In genomic region chr10:30370542-30370941, GRCm38 (mm10) we compare ENCODE assay signal across 23 mouse cellular contexts.
DNase-seq lines count a peak whose midpoint lies in the region; ATAC-seq and TF ChIP-seq lines count a peak whose summit lies in the region.
"Had no signal": no experiment of that assay in that cellular context is flagged by ENCODE, and none has a peak within 500 bp of the region (broad histone marks: within the 10 kb centered on the region; RNA-seq: fewer than 3 reads in every experiment).

No protein-coding gene starts in this region.

- peak overlapping the region; percentile 57 for H3K27ac ChIP-seq in ES-Bruce4 (ENCODE audit: insufficient read depth, low read length)
- no peak overlapping the region for H3K27ac ChIP-seq in kidney, embryonic 15.5 days
- H3K27ac ChIP-seq: embryonic facial prominence, embryonic 13.5 days; forebrain, embryonic 12.5 days; heart, adult 2 months; hindbrain, embryonic 15.5 days had no signal

- peaks cover 12% of the 10 kb centered on the region for H3K9me3 ChIP-seq in ES-Bruce4 (replicated peaks; ENCODE audit: control insufficient read depth, insufficient read depth, low read length, poor library complexity, severe bottlenecking)
- H3K9me3 ChIP-seq in kidney, embryonic 15.5 days (replicated peaks), result no peaks in the 10 kb centered on the region
- H3K9me3 ChIP-seq: embryonic facial prominence, embryonic 13.5 days; forebrain, embryonic 12.5 days; hindbrain, embryonic 15.5 days had no signal

- H3K4me1 ChIP-seq in ES-Bruce4 (ENCODE audit: control insufficient read depth, insufficient read depth, low read length), result peaks cover 3% of the 10 kb centered on the region
- H3K4me1 ChIP-seq in kidney, embryonic 15.5 days, result no peaks in the 10 kb centered on the region
- H3K4me1 ChIP-seq: embryonic facial prominence, embryonic 13.5 days; forebrain, embryonic 12.5 days; heart, embryonic 12.5 days; hindbrain, embryonic 15.5 days had no signal

- ATAC-seq in kidney, embryonic 15.5 days (replicated peaks; ENCODE audit: low FRiP score), result no peak
- ATAC-seq: activated CD4-positive, CD25-positive, alpha-beta regulatory T cell, adult 4 months; CD4-positive, CD25-positive, alpha-beta regulatory T cell, adult 4 months; forebrain, embryonic 16.5 days; intestine, embryonic 16.5 days had no signal

- no peak overlapping the region for H3K4me2 ChIP-seq in kidney, embryonic 15.5 days
- H3K4me2 ChIP-seq: embryonic facial prominence, embryonic 13.5 days; forebrain, embryonic 12.5 days; heart, embryonic 12.5 days; hindbrain, embryonic 15.5 days had no signal

- H3K27me3 ChIP-seq in ES-Bruce4 (ENCODE audit: control insufficient read depth, insufficient read depth, low read length, poor library complexity, severe bottlenecking), result no peaks in the 10 kb centered on the region
- no peaks in the 10 kb centered on the region for H3K27me3 ChIP-seq in kidney, embryonic 15.5 days
- H3K27me3 ChIP-seq: embryonic facial prominence, embryonic 13.5 days; forebrain, embryonic 12.5 days; heart, embryonic 12.5 days; hindbrain, embryonic 15.5 days had no signal

- DNase-seq in embryo, embryonic 10 days (ENCODE audit: low spot score), result peak; percentile 18
- DNase-seq in embryo, embryonic 9.5 days (ENCODE audit: extremely low spot score), result no peak
- peak; percentile 7 for DNase-seq in WW6 (ENCODE audit: low read depth, low spot score)
- DNase-seq in forelimb bud, embryonic 11.5 days (ENCODE audit: low read depth, low spot score), result peak; percentile 3
- DNase-seq in urinary bladder, postnatal 14 days (ENCODE audit: low spot score), result no peak
- DNase-seq: adrenal gland, postnatal 14 days; B cell, adult 2 months; cerebellum, adult 11-12 months; cerebellum, adult 9-10 months; cerebellum, postnatal 36 days; gastrocnemius, postnatal 14 days; heart, adult 2 months; heart, postnatal 36 days had no signal

- 32% methylated on average over 1 of the region's 1 CpGs for WGBS in kidney, embryonic 15.5 days

- no peak overlapping the region for H3K9ac ChIP-seq in ES-Bruce4 (ENCODE audit: low read depth, poor library complexity, severe bottlenecking)
- H3K9ac ChIP-seq in kidney, embryonic 15.5 days, result no peak overlapping the region
- H3K9ac ChIP-seq: embryonic facial prominence, embryonic 13.5 days; forebrain, embryonic 12.5 days; heart, embryonic 12.5 days; hindbrain, embryonic 15.5 days had no signal

- peak; percentile 78 for TF ChIP-seq EP300 in ES-Bruce4 (IDR thresholded peaks at IDR 0.05; ENCODE audit: insufficient read depth, low read depth, low read length)

- no peaks in the 10 kb centered on the region for H3K36me3 ChIP-seq in ES-Bruce4 (ENCODE audit: control insufficient read depth, insufficient read depth, low read length, poor library complexity, severe bottlenecking)
- H3K36me3 ChIP-seq in kidney, embryonic 15.5 days, result no peaks in the 10 kb centered on the region
- H3K36me3 ChIP-seq: embryonic facial prominence, embryonic 13.5 days; forebrain, embryonic 12.5 days; heart, embryonic 12.5 days; hindbrain, embryonic 15.5 days had no signal

- TF ChIP-seq CTCF in ES-Bruce4 (IDR thresholded peaks at IDR 0.05; ENCODE audit: low read depth, low read length), result no peak

- TF ChIP-seq POLR2A in ES-Bruce4 (IDR thresholded peaks at IDR 0.05; ENCODE audit: insufficient read depth, low read length), result no peak

- no peak overlapping the region for H3K4me3 ChIP-seq in ES-Bruce4 (ENCODE audit: low read depth, low read length)
- no peak overlapping the region for H3K4me3 ChIP-seq in kidney, embryonic 15.5 days (replicated peaks)
- H3K4me3 ChIP-seq: embryonic facial prominence, embryonic 13.5 days; forebrain, embryonic 12.5 days; heart, adult 2 months; heart, embryonic 12.5 days; hindbrain, embryonic 15.5 days had no signal

Comparison
In these comparisons a context has a peak if more than half of its experiments do, and no peak if none do; other contexts are left out.
1. DNase-seq: peak in embryo, embryonic 10 days (single experiment), WW6 (single experiment) and forelimb bud, embryonic 11.5 days (single experiment); none in embryo, embryonic 9.5 days (single experiment) and urinary bladder, postnatal 14 days (single experiment).